Mouse (Mus musculus) frontal cortex, adult 2 months (tissue): ENCODE measurements around the gene Adam4. TPM values are rescaled to one million over a fixed set of nuclear protein-coding genes. Genes with fewer than 3 reads are reported as not detected.
"Not testable (repeated sequence)": the region's sequence is repeated elsewhere in the genome, so short reads cannot be mapped to it uniquely, and the experiment has no call there.

Source experiments
- DNase-seq, 2 experiments: peaks; one replicate each; pipeline ENCODE4 v3.0.0; 2022; ENCODE audit warnings: low spot score in 1 of 2; ENCODE audit errors: extremely low spot score in 1 of 2
- polyA plus RNA-seq: library from polyadenylated mRNA; depleted of rRNA; stranded (reverse); fragments of >200 nt; gene quantifications from 2 replicates; pipeline ENCODE4 v1.2.3, GENCODE M21; 2012; rRNA removed

The Adam4 gene
- 1.3 and 1.6 TPM in 2 replicates for polyA plus RNA-seq

DNA sequence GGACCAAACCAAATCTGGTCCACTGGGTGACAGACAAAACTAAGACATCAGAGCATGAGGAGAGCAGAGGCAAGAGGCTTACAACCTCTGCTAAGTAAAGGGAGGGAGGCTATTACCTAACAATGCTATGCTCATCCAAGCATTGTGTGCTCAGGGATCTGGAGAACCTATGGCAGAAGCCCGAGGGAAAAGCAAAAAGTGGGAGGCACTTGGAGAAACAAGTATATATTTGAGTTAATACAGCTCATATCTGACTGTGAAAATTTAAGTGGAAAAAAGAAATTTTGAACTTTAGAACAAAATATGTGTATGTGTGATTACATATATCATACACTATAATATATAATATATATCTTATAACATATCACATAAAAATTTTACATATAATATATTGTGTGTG, at the start of gene Adam4:
Gene Adam4, minus strand, starts transcription at position 101 of the 400 bp plus-strand sequence.
- DNase-seq: no peak

DNA sequence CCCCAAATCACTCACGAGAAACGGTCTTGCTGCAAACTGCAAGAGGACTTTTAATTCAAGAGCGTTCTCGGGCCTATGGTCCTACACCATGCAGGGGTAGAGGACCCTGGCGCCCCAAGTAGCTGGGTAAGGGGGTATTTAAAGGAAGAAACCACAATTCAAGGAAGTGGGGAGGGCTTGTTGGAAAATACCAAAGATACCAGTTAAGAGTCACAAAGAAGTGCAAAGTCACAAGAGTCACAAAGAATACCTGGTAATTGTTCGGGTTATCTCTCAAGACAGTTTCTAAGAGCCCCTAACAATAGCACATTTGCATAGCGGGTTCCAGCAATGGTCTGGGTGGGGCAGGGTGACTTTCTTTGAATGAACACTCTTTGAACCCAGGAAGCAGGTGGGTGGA, 37.3 kb upstream of the Adam4 start:
- not testable (repeated sequence) for DNase-seq

DNA sequence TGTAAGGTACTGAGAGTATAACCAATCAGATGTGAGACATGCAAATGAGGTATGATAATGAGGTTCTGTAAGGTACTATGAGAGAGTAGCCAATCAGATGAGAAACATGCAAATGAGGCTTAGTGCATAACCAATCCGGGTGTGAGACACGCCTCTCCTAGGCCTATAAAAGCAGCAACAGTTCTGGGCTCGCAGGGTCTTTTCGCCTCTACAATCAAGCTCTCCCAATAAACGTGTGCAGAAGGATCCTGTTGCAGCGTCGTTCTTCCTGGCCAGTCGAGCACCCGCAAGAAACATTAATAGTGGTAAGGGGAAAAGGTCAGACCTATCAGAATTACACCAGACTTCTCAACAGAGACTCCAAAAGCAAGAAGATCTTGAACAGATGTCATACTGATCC, 17.2 kb upstream of the Adam4 start:
- DNase-seq: not testable (repeated sequence)

DNA sequence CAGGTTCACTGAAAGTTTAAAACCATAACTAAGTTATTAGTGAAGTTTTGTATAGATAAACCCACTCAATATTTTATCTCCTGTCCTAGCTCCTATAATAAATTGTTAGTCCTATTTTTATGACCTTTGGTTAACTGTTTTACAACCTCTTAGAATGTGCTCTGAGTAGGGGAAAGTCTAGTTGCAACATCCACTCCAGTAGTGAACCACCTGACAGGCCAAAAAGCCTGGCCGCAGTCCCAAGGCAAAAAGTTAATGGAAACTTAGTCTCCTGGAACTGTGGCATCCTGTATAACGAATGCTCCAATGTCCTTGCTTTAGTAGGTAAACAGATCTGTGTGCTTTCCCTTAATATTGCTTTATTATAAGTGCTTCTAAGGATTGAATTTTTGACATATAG, 13.0 kb upstream of the Adam4 start:
- DNase-seq: not testable (repeated sequence)

DNA sequence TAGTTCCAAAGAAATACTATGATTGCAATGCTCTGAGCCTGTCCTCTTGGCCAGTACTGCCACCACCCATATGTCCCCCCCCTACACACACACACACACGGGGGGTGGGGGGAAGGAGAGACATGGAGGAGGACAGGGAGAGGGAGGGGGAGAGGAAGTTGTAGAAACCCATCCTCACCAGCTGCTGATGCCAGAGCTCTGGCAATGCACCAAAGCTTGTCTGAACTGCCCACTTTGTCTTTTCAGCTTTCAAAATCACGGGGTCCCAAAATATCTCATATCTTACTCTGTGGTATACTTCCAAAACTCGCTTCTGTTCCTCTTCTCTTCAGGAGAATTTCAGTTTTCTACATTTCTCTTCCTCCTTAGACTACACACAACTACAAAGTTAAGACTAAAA, 8.5 kb downstream of the Adam4 start:
- peak in 1 of 2 experiments; percentile 16 for DNase-seq

DNA sequence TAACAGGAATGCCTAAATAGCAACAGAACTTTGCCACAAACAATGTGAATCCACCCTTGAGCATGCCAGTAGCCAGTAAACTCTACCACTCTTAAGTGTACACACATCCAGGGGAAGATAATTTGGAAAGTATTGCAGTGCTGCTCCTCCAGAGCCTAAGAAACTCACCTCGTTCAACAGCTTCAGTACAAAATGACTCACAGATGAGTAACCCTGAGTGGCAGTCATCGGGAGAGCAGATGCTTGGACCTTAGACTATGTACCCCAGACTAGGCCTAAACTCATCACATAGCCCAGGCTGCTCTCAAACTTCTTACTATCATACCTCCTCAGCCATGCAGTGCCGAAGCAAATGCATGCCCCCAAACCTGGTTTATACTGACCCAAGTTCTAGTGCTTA, 12.8 kb downstream of the Adam4 start:
- DNase-seq: no peak

DNA sequence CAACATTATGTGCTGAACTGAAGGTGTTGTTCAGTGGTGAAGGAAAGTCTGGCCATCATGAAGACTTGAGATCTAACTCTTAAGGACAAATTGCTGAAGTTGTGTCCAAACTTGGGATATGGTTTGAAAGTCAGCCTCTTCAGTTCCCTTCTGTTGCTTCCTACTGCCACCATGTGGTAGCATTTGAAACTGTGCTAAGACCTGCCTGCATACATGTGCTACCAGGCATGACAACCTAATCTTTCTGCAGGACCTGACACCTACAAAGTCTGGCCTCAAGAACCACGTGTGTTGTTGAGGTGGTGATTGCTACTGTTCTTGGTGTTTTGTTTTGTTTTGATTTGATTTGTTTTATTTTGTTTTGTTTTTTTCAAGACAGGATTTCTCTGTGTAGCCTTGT, 19.6 kb downstream of the Adam4 start:
- peak; percentile 43 to 88 for DNase-seq

DNA sequence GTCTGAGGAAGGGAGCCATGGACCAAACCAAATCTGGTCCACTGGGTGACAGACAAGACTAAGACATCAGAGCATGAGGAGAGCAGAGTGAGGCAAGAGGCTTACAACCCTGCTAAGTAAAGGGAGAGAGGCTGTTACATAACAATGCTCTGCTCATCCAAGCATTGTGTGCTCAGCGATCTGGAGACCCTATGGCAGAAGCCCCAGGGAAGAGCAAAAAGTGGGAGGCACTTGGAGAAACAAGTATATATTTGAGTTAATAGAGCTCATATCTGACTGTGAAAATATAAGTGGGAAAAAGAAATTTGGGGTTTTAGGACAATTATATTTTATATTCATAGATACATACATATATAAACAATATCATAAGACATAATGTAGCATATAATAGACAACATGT, 42.4 kb downstream of the Adam4 start, which contains the start of gene Gm4787:
Gene Gm4787, minus strand, starts transcription at position 101 of the 400 bp plus-strand sequence.
- DNase-seq: not testable (repeated sequence)

Other genes starting within 250 kb of the Adam4 start
- gene Slc8a3, start 88.8 kb downstream of the Adam4 start, polyA plus RNA-seq: 17.1 and 18.5 TPM in 2 replicates
- gene Gm4787, start 42.5 kb downstream of the Adam4 start, polyA plus RNA-seq: 1.6 and 1.8 TPM in 2 replicates
- gene Cox16, start 63.2 kb upstream of the Adam4 start, polyA plus RNA-seq: 63.2 and 66.4 TPM in 2 replicates
- 21.8 and 23.4 TPM in 2 replicates for gene Gm20498, start 111.0 kb upstream of the Adam4 start, polyA plus RNA-seq
- gene Synj2bp, start 111.0 kb upstream of the Adam4 start, polyA plus RNA-seq: 27.9 and 28.9 TPM in 2 replicates
- 0.48 and 0.52 TPM in 2 replicates for gene Adam21, start 146.5 kb upstream of the Adam4 start, polyA plus RNA-seq
- 33.7 and 36.6 TPM in 2 replicates for gene Med6, start 173.1 kb upstream of the Adam4 start, polyA plus RNA-seq
- gene Ttc9, start 209.3 kb upstream of the Adam4 start, polyA plus RNA-seq: 20.9 and 22.5 TPM in 2 replicates